ENCODE assay signal across 9 mouse cellular contexts in the genomic region with DNA sequence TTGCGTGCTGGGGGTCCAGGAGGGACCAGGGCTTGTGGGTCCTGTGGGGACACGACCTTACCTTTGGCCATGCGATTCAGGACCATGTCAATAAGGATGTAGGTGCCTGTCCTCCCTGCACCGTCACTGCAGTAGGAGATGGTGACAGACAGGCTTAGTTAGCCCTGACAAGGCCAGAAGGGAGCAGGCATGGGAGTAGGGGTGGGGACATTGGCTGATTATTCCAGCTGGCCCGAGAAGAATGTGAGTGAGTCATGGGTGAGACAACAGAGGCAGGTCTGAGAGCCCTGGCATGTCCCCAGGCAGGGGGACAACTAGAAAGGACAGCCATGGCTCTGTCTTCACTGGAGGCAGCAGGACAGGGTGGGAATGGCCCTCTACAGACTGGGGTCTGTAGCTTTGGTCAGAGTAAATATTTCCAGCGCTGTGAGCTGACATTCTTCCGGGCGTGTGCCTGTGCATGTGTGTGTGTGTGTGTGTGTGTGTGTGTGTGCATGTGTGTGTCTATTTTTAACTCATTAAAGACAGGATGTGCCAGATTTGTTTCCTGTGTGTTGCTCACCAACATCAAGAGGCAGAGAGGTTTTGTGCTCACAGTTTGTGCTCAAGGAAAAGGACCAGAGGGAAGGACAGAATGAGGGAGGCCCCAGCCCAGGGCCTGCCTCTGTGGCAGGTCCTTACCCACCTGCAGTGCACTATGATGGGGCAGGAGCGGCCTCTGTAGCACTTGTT. TPM values are rescaled to one million over a fixed set of nuclear protein-coding genes. Genes with fewer than 3 reads are reported as not detected.
DNase-seq lines count a peak whose midpoint lies in the region; ATAC-seq and TF ChIP-seq lines count a peak whose summit lies in the region.
"Had no signal": no experiment of that assay in that cellular context is flagged by ENCODE, and none has a peak within 500 bp of the region (broad histone marks: within the 10 kb centered on the region; RNA-seq: fewer than 3 reads in every experiment).

No protein-coding gene starts in this region.

- ATAC-seq in intestine, embryonic 14.5 days (replicated peaks; ENCODE audit: low FRiP score, low TSS enrichment, low read depth) = peak; percentile 18; the same call in 1 of the 2 replicates
- ATAC-seq in intestine, postnatal 0 days = no peak

- 39% methylated on average over 9 of the region's 9 CpGs for whole genome bisulfite sequencing in intestine, embryonic 14.5 days
- WGBS in intestine, postnatal 0 days = 37% methylated on average over 9 of the region's 9 CpGs

- peaks cover 15% of the 10 kb centered on the region for H3K4me1 ChIP-seq in intestine, embryonic 14.5 days (replicated peaks; ENCODE audit: control insufficient read depth, insufficient read depth, low read length)
- no peaks in the 10 kb centered on the region for H3K4me1 ChIP-seq in intestine, postnatal 0 days (replicated peaks; ENCODE audit: control insufficient read depth, insufficient read depth, low read length)
- H3K4me1 ChIP-seq in E14TG2a.4 (replicated peaks; ENCODE audit: low read depth, low read length) = peaks cover 77% of the 10 kb centered on the region

- no peak overlapping the region for H3K4me3 ChIP-seq in intestine, embryonic 14.5 days (ENCODE audit: low read depth, low read length)
- no peak overlapping the region for H3K4me3 ChIP-seq in intestine, postnatal 0 days (ENCODE audit: low read depth, low read length)
- H3K4me3 ChIP-seq in E14TG2a.4 (replicated peaks; ENCODE audit: low read length) = 0 out of 2 replicates have a peak overlapping the region, but pooled peaks have one; percentile 29

- intact Hi-C loops in heart, postnatal 36 days (cut with DNase I) = no loop called here

- DNase-seq in intestine, embryonic 14.5 days (ENCODE audit: low spot score) = no peak
- DNase-seq in cerebellum, postnatal 25 days = peak; percentile 65 to 81
- DNase-seq in heart, postnatal 36 days = peak; percentile 54 to 68
- peak; percentile 66 for DNase-seq in lung, postnatal 25 days (ENCODE audit: low spot score)
- no peak for DNase-seq in right cerebral cortex, postnatal 25 days
- DNase-seq in spleen, adult 18-20 months = no peak

- peak overlapping the region; percentile 43; the same call in 1 of the 2 replicates for H3K27ac ChIP-seq in intestine, embryonic 14.5 days (ENCODE audit: low read depth)
- no peak overlapping the region for H3K27ac ChIP-seq in intestine, postnatal 0 days (ENCODE audit: low read depth, low read length)

- H3K27me3 ChIP-seq in intestine, embryonic 14.5 days (replicated peaks; ENCODE audit: control insufficient read depth, insufficient read depth, low read length) = no peaks in the 10 kb centered on the region
- H3K27me3 ChIP-seq in intestine, postnatal 0 days (replicated peaks; ENCODE audit: control insufficient read depth, insufficient read depth, low read length) = no peaks in the 10 kb centered on the region
- H3K27me3 ChIP-seq in E14TG2a.4 (ENCODE audit: insufficient read depth, low read length) = peaks cover 4% of the 10 kb centered on the region; the same call in 1 of the 2 replicates

- TF ChIP-seq CTCF in intestine, postnatal 0 days (IDR thresholded peaks at IDR 0.05; ENCODE audit: low read depth) = no peak
- TF ChIP-seq CTCF in E14TG2a.4 (conservative IDR thresholded peaks at IDR 0.05; ENCODE audit: low read length) = no peak

- H3K4me2 ChIP-seq in intestine, embryonic 14.5 days (ENCODE audit: low read length) = no peak overlapping the region
- no peak overlapping the region for H3K4me2 ChIP-seq in intestine, postnatal 0 days (replicated peaks; ENCODE audit: low read depth)

- no peaks in the 10 kb centered on the region for H3K9me3 ChIP-seq in intestine, embryonic 14.5 days (ENCODE audit: control insufficient read depth, low read length)
- H3K9me3 ChIP-seq in intestine, postnatal 0 days (ENCODE audit: control insufficient read depth) = no peaks in the 10 kb centered on the region
- H3K9me3 ChIP-seq in E14TG2a.4 (ENCODE audit: low read length) = no peaks in the 10 kb centered on the region

- H3K36me3 ChIP-seq in intestine, embryonic 14.5 days (ENCODE audit: control insufficient read depth, insufficient read depth, low read length) = peaks cover 7% of the 10 kb centered on the region; the same call in 1 of the 2 replicates
- H3K36me3 ChIP-seq in intestine, postnatal 0 days (ENCODE audit: control insufficient read depth, insufficient read depth) = peaks cover 17% of the 10 kb centered on the region
- H3K36me3 ChIP-seq in E14TG2a.4 (ENCODE audit: insufficient read depth, low read length) = peaks cover 18% of the 10 kb centered on the region

- no peak overlapping the region for H3K9ac ChIP-seq in intestine, embryonic 14.5 days (ENCODE audit: low read length)
- H3K9ac ChIP-seq in intestine, postnatal 0 days (ENCODE audit: low read depth, low read length) = no peak overlapping the region; the same call in 1 of the 2 replicates

RNA-seq across cellular contexts. Expression of gene Dnajb2, which starts 12.0 kb away (rescaled TPM):
- 14.2 TPM in 2 replicates for polyA plus RNA-seq in intestine, embryonic 14.5 days (2014; fragmentation: Nextera tagmentation; extraction: Ambion mirVana)
- polyA plus RNA-seq in intestine, postnatal 0 days (2015; fragmentation: Nextera tagmentation; extraction: Ambion mirVana) = 10.9 and 11.4 TPM in 2 replicates
- 100 to 1,000 TPM; 104 to 112 TPM for total RNA-seq in heart, postnatal 36 days (2021)

RNA-seq across cellular contexts. Expression of gene Ptprn, which starts 16.1 kb away (rescaled TPM):
- 2.9 and 3.4 TPM in 2 replicates for polyA plus RNA-seq in intestine, embryonic 14.5 days (2014; fragmentation: Nextera tagmentation; extraction: Ambion mirVana)
- polyA plus RNA-seq in intestine, postnatal 0 days (2015; fragmentation: Nextera tagmentation; extraction: Ambion mirVana) = 3.0 TPM in 2 replicates
- under 1 TPM; 0.92 to 0.95 TPM for total RNA-seq in heart, postnatal 36 days (2021)

RNA-seq across cellular contexts. Expression of gene A630095N17Rik, which starts 16.3 kb away (rescaled TPM):
- polyA plus RNA-seq in intestine, embryonic 14.5 days (2014; fragmentation: Nextera tagmentation; extraction: Ambion mirVana) = not detected in 2 replicates
- not detected in 2 replicates for polyA plus RNA-seq in intestine, postnatal 0 days (2015; fragmentation: Nextera tagmentation; extraction: Ambion mirVana)
- not detected for total RNA-seq in heart, postnatal 36 days (2021)
- total RNA-seq: left cerebral cortex, adult 8-10 months had no signal

RNA-seq across cellular contexts. Expression of gene Tuba4a, which starts 28.5 kb away (rescaled TPM):
- polyA plus RNA-seq in intestine, embryonic 14.5 days (2014; fragmentation: Nextera tagmentation; extraction: Ambion mirVana) = 68.7 and 86.5 TPM in 2 replicates
- 113 and 119 TPM in 2 replicates for polyA plus RNA-seq in intestine, postnatal 0 days (2015; fragmentation: Nextera tagmentation; extraction: Ambion mirVana)
- 100 to 1,000 TPM; 778 to 837 TPM for total RNA-seq in heart, postnatal 36 days (2021)

RNA-seq across cellular contexts. Expression of gene Resp18, which starts 30.0 kb away (rescaled TPM):
- polyA plus RNA-seq in intestine, embryonic 14.5 days (2014; fragmentation: Nextera tagmentation; extraction: Ambion mirVana) = 13.0 and 13.4 TPM in 2 replicates
- polyA plus RNA-seq in intestine, postnatal 0 days (2015; fragmentation: Nextera tagmentation; extraction: Ambion mirVana) = 12.9 and 15.9 TPM in 2 replicates
- not detected for total RNA-seq in heart, postnatal 36 days (2021)

Comparison
In these comparisons a context has a peak if more than half of its experiments do, and no peak if none do; other contexts are left out.
1. DNase-seq: peak in cerebellum, postnatal 25 days (2 of 2), heart, postnatal 36 days (2 of 2) and lung, postnatal 25 days (single experiment); none in intestine, embryonic 14.5 days (single experiment), right cerebral cortex, postnatal 25 days (single experiment) and spleen, adult 18-20 months (0 of 2).